Mouse (Mus musculus) G1E (cell line): ENCODE data around the gene Uri1. TPM values are rescaled to one million over a fixed set of nuclear protein-coding genes. Genes with fewer than 3 reads are reported as not detected.

Experiments
- ATAC-seq: 2 replicates; pipeline ENCODE4 v1.8.0; 2016; ENCODE audit warnings: mild to moderate bottlenecking; ENCODE audit not compliant: insufficient number of reproducible peaks, poor library complexity, low FRiP score, severe bottlenecking; ENCODE audit errors: extremely low read depth
- DNase-seq: peaks from one replicate; pipeline ENCODE4 v3.0.0; 2012; ENCODE audit warnings: low spot score
- H3K27me3 ChIP-seq: 2 replicates; pipeline ENCODE4 v1.6.1; 2012; ENCODE audit warnings: mild to moderate bottlenecking, low read length, inconsistent platforms; ENCODE audit not compliant: insufficient read depth
- H3K36me3 ChIP-seq: replicated peaks from 2 replicates; pipeline ENCODE3; 2012; ENCODE audit warnings: mild to moderate bottlenecking, inconsistent platforms
- H3K4me1 ChIP-seq: 2 replicates; pipeline ENCODE4 v1.6.1; 2012; ENCODE audit warnings: low read depth, low read length, inconsistent platforms, mixed read lengths; ENCODE audit not compliant: insufficient read depth
- H3K4me3 ChIP-seq: 2 replicates; pipeline ENCODE4 v1.5.1; 2012; ENCODE audit warnings: low read depth, mild to moderate bottlenecking, inconsistent platforms, low read length, moderate library complexity, mixed read lengths
- H3K9me3 ChIP-seq: replicated peaks from 2 replicates; pipeline ENCODE4 v1.6.1; 2012; ENCODE audit warnings: inconsistent platforms
- CTCF ChIP-seq: IDR thresholded peaks from 2 replicates; pipeline ENCODE4 v1.5.1; 2012; ENCODE audit warnings: low read depth, low read length, inconsistent platforms, mixed read lengths
- GATA1 ChIP-seq: IDR thresholded peaks from 2 replicates; pipeline ENCODE4 v1.6.1; 2012; ENCODE audit warnings: borderline replicate concordance, low read length, inconsistent platforms, mixed read lengths
- GATA2 ChIP-seq: IDR thresholded peaks from 2 replicates; pipeline ENCODE4 v1.6.1; 2012; ENCODE audit warnings: low read depth, low read length, inconsistent platforms, borderline replicate concordance
- POLR2AphosphoS5 ChIP-seq: IDR thresholded peaks from 2 replicates; pipeline ENCODE4 v1.6.1; 2012; ENCODE audit warnings: low read depth, low read length, inconsistent platforms; ENCODE audit not compliant: insufficient replicate concordance
- TAL1 ChIP-seq: conservative IDR thresholded peaks from 2 replicates; pipeline ENCODE4 v1.6.1; 2012; ENCODE audit warnings: low read depth, low read length, inconsistent platforms, mixed read lengths
- polyA plus RNA-seq: library from polyadenylated mRNA; stranded (reverse); fragments of >175 nt; gene quantifications from 2 replicates; pipeline ENCODE4 v1.2.3, GENCODE M21; 2012
- total RNA-seq, 2 experiments: library from RNA; stranded (forward) in 1 of 2; stranded (reverse) in 1 of 2; fragments of 200-1000 nt in 1 of 2; fragments of >200 nt in 1 of 2; fragmentation: Nextera tagmentation in 1 of 2; gene quantifications; 2 replicates each; pipeline ENCODE4 v1.2.3; 2014 to 2017

Uri1 gene
- total and polyA plus RNA-seq, 3 experiments = 30.6 to 109 (median 64.1) TPM

DNA sequence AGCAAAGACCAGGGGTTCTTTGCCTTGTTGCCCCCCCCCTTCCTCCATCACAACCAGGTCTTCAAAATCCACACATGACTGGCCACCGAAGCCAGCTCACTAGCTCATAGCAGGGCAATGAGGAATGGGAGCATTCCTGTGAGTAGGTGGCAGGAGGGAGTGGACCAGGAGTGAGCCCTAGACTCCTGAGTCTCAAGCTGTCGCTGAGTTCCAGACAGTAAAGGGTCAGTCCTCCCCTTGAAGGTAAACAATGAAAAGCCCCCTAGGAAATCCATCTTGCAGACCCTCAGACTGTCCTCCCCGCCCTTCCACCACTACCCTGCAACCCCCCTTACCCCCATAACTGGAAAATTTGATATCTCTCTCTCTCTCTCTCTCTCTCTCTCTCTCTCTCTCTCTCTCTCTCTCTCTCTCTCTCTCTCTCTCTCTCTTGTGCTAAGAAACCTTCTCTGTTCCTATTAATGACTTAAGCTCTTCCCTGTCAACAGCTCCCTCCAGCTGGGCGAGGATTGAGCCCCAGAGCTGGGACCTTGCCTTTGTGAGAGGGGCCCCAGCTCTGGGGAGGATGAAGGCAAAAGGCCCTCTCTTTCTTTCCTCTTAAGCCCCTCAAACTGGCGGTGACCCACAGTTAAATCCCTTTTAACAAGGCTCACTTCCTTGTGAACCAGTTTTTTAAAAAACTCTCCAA is 112.1 kb downstream of the Uri1 start:
- H3K36me3 ChIP-seq = no peaks in the 10 kb centered on the region
- H3K9me3 ChIP-seq = peaks cover 48% of the 10 kb centered on the region
- ATAC-seq (no peak), DNase-seq (no peak)
- H3K4me3 ChIP-seq = no peak overlapping the region
- TF ChIP-seq GATA2 (no peak), POLR2AphosphoS5 (no peak), CTCF (no peak), TAL1 (no peak), GATA1 (no peak)
- H3K27me3 ChIP-seq = no peaks in the 10 kb centered on the region
- H3K4me1 ChIP-seq = no peaks in the 10 kb centered on the region

DNA sequence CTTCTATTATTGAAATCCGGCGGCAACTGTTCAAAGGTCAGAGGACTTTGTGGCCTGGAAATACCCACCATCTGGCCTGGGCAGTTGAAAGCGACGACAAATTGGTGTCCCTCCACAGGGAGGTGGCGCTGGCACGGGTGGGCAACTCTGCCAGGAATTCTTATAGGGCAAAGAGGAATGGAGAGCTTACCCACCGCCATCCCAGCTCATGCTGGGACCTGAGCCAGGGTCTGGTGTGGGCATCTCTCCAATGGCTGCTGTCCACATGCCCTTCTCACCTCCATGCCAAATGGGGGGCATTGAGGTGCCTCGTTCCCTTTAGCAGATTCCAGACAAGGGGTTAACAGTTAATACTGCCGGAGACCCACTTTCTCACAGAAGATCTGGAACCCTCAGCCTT is 113.2 kb downstream of the Uri1 start:
- H3K36me3 ChIP-seq = no peaks in the 10 kb centered on the region
- peaks cover 42% of the 10 kb centered on the region for H3K9me3 ChIP-seq
- DNase-seq (no peak), ATAC-seq (no peak)
- TF ChIP-seq GATA2 = no peak
- no peak for TF ChIP-seq CTCF
- H3K4me1 ChIP-seq = no peaks in the 10 kb centered on the region
- H3K27me3 ChIP-seq = no peaks in the 10 kb centered on the region
- no peak overlapping the region for H3K4me3 ChIP-seq

Other genes with a start within 250 kb of the Uri1 start
- not detected in 2 replicates for gene Zfp536, start 249.9 kb downstream of the Uri1 start, total RNA-seq (2014; fragmentation: Nextera tagmentation)
- gene Zfp536, start 249.9 kb downstream of the Uri1 start, total RNA-seq (2017) = 0.17 and 0.22 TPM in 2 replicates
- gene Zfp536, start 249.9 kb downstream of the Uri1 start, polyA plus RNA-seq = not detected in 2 replicates
- 24.9 and 26.6 TPM in 2 replicates for gene Ccne1, start 84.0 kb upstream of the Uri1 start, total RNA-seq (2014; fragmentation: Nextera tagmentation)
- 50.9 and 53.0 TPM in 2 replicates for gene Ccne1, start 84.0 kb upstream of the Uri1 start, total RNA-seq (2017)
- 15.9 and 28.4 TPM in 2 replicates for gene Ccne1, start 84.0 kb upstream of the Uri1 start, polyA plus RNA-seq
- gene 1600014C10Rik, start 159.7 kb upstream of the Uri1 start, total RNA-seq (2014; fragmentation: Nextera tagmentation) = 3.0 and 3.7 TPM in 2 replicates
- 12.3 and 15.0 TPM in 2 replicates for gene 1600014C10Rik, start 159.7 kb upstream of the Uri1 start, total RNA-seq (2017)
- 6.3 and 6.7 TPM in 2 replicates for gene 1600014C10Rik, start 159.7 kb upstream of the Uri1 start, polyA plus RNA-seq
- gene Plekhf1, start 204.5 kb upstream of the Uri1 start, total RNA-seq (2014; fragmentation: Nextera tagmentation) = 0.24 and 0.60 TPM in 2 replicates
- gene Plekhf1, start 204.5 kb upstream of the Uri1 start, total RNA-seq (2017) = 0.93 and 1.1 TPM in 2 replicates
- 1.2 and 1.4 TPM in 2 replicates for gene Plekhf1, start 204.5 kb upstream of the Uri1 start, polyA plus RNA-seq
- 53.7 and 54.4 TPM in 2 replicates for gene Pop4, start 247.9 kb upstream of the Uri1 start, total RNA-seq (2014; fragmentation: Nextera tagmentation)
- gene Pop4, start 247.9 kb upstream of the Uri1 start, total RNA-seq (2017) = 31.8 and 33.8 TPM in 2 replicates
- gene Pop4, start 247.9 kb upstream of the Uri1 start, polyA plus RNA-seq = 3.3 and 11.8 TPM in 2 replicates